In genomic region chr10:57597172-57597571, GRCm38 (mm10) we compare ENCODE assay signal across 16 mouse cellular contexts. TPM values are rescaled to one million over a fixed set of nuclear protein-coding genes. Genes with fewer than 3 reads are reported as not detected.
"Had no signal": no experiment of that assay in that cellular context is flagged by ENCODE, and none has a peak within 500 bp of the region (broad histone marks: within the 10 kb centered on the region; RNA-seq: fewer than 3 reads in every experiment).

No protein-coding gene starts in this region.

- H3K4me3 ChIP-seq: midbrain, embryonic 10.5 days; midbrain, embryonic 12.5 days; myocyte; neural tube, embryonic 13.5 days; neural tube, embryonic 15.5 days had no signal

- H3K27ac ChIP-seq: liver, embryonic 14.5 days; midbrain, embryonic 10.5 days; midbrain, embryonic 12.5 days; neural tube, embryonic 13.5 days; neural tube, embryonic 15.5 days had no signal

- H3K9ac ChIP-seq: liver, embryonic 14.5 days; lung, embryonic 14.5 days; midbrain, embryonic 12.5 days; neural tube, embryonic 13.5 days; neural tube, embryonic 15.5 days had no signal

- DNase-seq: lung, adult 18-20 months; lung, embryonic 14.5 days; lung, postnatal 10 days; lung, postnatal 4 days; midbrain, embryonic 14.5 days; right cerebral cortex, postnatal 14 days; thymus, adult 18-20 months; thymus, postnatal 14 days; thymus, postnatal 36 days had no signal

- ATAC-seq: midbrain, embryonic 16.5 days had no signal

- H3K36me3 ChIP-seq: midbrain, embryonic 10.5 days; midbrain, embryonic 12.5 days; neural tube, embryonic 13.5 days; neural tube, embryonic 15.5 days had no signal

- H3K27me3 ChIP-seq: midbrain, embryonic 12.5 days; neural tube, embryonic 13.5 days; neural tube, embryonic 15.5 days had no signal

- H3K4me2 ChIP-seq: lung, embryonic 14.5 days; midbrain, embryonic 12.5 days; neural tube, embryonic 13.5 days; neural tube, embryonic 15.5 days had no signal

- H3K4me1 ChIP-seq: midbrain, embryonic 12.5 days; neural tube, embryonic 13.5 days; neural tube, embryonic 15.5 days had no signal

- H3K9me3 ChIP-seq: midbrain, embryonic 10.5 days; midbrain, embryonic 12.5 days; neural tube, embryonic 13.5 days; neural tube, embryonic 15.5 days had no signal

RNA-seq across cellular contexts. Expression of gene Pkib, which starts 34.6 kb away (rescaled TPM):
- polyA plus RNA-seq: myocyte had no signal
